Mouse (Mus musculus) ES-Bruce4 (cell line): ENCODE measurements around the gene Ly75.

ENCODE experiments used
- EP300 ChIP-seq: IDR thresholded peaks from 2 replicates; pipeline ENCODE4 v1.6.1; 2011; ENCODE audit warnings: low read depth, low read length; ENCODE audit not compliant: insufficient read depth
- POLR2A ChIP-seq: IDR thresholded peaks from one replicate; pipeline ENCODE4 v1.8.1; 2011; ENCODE audit warnings: low read length; ENCODE audit not compliant: insufficient read depth

GRCm38 (mm10) chr2:60288606-60289005 is 94.5 kb downstream of the Ly75 start:
- TF ChIP-seq POLR2A (no peak), EP300 (no peak)
